Mouse (Mus musculus) B cell, adult 2 months (primary cell): ENCODE measurements at regions not wholly inside any gene's neighbourhood (a gene's known extent, or its start where the extent isn't known, plus 50 kb on each side); places are given as distances from the start of the nearest gene placed in this dataset.

Experiments
- DNase-seq, 2 experiments: peaks; one replicate each; pipeline ENCODE4 v3.0.0; 2022

DNA sequence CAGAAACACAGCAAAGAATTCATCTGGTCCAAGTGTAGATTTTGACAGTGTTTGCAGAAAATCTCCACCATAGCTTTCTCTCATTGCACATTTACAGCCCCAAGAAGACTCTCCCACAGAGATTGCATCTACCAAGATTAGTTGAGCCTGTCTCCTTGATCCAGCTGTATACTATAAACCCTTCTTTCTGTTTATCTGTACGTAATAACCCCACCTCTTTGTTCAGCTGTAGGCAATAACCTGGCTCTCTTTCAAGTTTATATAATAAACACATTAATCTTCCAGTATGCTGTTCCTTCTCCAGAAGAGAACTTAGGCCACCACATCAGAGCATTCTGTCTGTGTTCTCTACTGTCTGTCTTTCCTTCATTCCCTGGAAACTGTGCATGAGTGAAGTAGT lies 594.9 kb upstream of the Fam92a start:
- DNase-seq, result no peak

GRCm38 (mm10) chr4:12750817-12751216 lies 579.0 kb upstream of the Fam92a start:
- DNase-seq, result no peak

- DNase-seq, result no peak
Measured at GRCm38 (mm10) chr4:12749874-12750273, 578.1 kb upstream of the Fam92a start.

- DNase-seq, result no peak
Measured at GRCm38 (mm10) chr4:12743714-12744327, 572.0 kb upstream of the Fam92a start.

DNA sequence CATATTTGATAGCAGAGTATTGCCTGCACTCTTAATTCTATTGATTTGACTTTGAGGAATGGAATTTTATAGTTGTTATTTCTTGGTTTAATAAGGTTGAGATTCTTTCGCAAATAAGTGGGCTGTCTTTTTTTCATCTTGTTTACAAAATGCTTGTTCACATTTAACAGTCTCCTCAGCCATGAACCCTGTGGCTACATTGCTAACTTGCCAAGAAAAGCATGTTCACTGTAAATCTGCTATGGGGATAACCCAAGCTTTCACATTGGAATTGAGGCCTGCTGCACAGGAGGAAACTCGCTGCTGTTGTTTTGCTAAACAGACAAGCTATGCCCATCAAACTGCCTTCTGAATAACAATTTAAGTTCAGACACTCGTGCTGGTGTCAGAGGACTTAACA lies 564.6 kb upstream of the Fam92a start:
- no peak for DNase-seq

GRCm38 (mm10) chr4:12700189-12700588 lies 528.4 kb upstream of the Fam92a start:
- DNase-seq, result no peak

DNA sequence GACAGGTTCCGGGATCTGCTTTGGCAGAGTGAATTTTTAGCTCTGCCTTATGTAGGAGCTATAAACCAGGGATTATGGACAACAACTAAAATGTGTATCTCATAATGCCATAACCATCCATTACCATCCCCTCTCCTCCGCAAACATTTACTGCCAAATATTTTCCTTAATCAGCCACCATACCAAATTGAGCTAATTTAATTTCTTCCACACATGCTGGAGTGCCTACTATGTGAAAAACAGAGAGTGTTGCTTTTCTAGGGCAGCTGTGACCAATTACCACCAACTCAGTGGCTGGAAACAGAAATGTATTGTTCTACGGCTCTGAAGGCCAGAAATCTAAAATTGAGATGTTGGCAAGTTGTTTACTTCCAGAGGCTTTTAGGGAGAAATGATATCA lies 506.0 kb upstream of the Fam92a start:
- no peak for DNase-seq

DNA sequence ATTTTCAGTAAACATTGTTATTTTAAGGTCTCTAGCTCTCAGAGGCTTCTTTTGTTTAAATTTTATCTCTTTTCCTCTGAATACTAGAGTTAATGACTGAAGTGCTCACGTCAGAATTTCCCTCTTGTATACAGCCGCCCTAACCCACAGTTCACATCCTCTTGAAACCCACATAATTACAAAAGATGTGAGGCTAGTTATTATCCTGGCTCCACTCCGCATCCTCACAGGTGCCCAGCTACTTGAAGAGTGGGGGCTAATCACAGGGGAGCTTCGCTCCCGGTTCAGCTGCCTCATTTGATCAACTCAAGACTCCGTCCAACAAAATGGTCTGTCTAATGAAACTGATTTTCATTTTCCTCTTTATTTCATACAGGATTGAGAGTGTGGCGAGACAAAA lies 499.6 kb upstream of the Fam92a start:
- no peak for DNase-seq

GRCm38 (mm10) chr4:12663176-12663575 lies 491.4 kb upstream of the Fam92a start:
- DNase-seq, result no peak

GRCm38 (mm10) chr4:12662683-12663082 lies 490.9 kb upstream of the Fam92a start:
- no peak for DNase-seq

DNA sequence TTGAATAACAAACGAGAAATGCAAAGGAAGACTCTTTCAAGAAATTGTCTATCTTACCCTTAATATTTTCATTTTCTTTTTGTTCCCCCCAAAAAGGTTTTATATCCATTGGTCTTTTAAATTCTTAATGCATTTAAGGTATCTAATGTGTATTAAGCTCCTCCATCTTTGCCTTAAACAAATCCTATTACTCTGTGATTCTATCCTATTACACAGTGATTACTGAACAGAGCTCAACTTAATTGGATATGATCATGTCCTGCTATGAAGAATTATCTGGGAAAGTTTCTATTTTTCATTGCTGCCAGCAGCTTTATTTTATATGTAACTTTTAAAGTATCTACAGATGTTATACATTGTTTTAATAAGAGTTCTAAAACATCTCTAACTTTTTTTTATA lies 487.3 kb upstream of the Fam92a start:
- DNase-seq, result no peak

DNA sequence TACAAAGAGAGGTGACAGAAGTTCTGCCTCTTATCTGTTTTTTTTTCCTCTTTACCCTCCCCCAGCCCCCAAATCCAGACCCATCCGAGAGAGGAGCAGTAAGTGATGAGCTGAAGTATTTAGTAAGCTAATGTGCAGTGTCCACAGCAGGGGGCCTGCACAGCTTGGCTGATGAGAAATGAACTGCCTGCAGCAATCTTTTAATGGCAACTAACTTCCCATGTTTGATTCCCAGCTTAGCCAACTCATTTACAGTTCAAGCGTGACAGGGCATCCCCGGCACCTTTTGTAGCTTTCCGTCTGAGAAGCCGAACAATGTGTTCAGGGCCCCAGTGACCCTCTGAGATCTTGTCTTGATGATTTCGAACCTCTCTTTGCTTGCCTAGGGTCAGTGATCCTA lies 486.8 kb upstream of the Fam92a start:
- DNase-seq, result no peak

GRCm38 (mm10) chr4:12657820-12658219 lies 486.0 kb upstream of the Fam92a start:
- no peak for DNase-seq

GRCm38 (mm10) chr4:12656924-12657603 lies 485.2 kb upstream of the Fam92a start:
- no peak for DNase-seq

DNA sequence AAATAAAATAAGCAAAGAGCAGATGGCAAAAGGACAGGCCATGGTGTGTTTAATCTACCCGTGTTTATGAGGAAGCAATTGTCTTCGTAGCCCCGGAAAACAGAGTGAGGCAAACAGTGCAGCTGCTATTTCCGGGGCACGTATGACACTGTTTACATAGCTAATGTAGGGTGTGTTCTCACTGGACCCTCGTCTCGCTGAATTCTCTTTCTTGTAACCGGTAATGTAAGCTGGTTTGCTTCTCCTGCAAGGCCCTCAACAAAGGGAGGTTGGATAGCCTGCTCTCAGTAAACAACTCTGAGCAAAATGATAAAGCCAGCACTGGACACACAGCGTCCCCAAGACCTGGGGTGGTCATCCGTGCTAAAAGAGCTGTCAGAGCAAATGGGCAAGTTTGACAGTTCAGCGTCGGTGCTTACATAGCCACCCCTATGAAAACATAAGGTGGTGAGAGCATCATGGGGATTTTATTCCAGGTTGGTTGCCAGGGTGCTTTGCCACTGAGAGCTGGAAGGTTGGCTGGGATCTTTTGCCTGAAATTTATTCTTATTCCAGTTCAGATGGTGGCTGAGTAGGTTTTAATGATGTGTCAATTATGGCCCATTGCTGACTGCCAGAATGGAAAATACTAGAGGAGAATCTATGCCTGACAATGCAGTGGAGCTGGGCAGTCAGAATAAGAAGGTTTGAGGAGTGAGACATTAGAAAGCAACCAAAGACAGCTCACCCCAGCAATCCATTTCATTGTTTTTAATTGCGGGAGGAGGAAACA lies 483.8 kb upstream of the Fam92a start:
- DNase-seq, result peak in 1 of 2 experiments; percentile 1

GRCm38 (mm10) chr4:12654568-12655456 lies 483.0 kb upstream of the Fam92a start:
- no peak for DNase-seq

DNA sequence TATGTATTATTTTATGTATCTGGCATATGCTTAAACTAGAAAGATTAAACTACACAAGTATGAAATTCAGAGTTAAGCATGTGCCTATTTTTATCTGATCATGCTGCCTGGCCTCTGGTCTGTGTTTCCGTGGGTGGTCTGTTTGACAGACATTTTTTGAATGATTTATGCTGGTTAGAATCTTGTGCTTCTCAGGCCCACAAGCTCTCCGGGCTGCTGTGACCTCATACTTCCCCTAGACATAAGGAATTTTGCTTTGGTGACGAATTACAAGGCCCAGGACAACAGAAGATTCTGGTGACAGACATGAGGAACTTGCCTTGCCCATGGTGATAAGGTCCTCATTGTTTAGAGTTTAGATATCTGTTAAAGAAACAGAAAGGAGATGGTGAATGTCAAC lies 475.9 kb upstream of the Fam92a start:
- no peak for DNase-seq

- no peak for DNase-seq
Measured at GRCm38 (mm10) chr4:12642525-12642928, 470.7 kb upstream of the Fam92a start.

DNA sequence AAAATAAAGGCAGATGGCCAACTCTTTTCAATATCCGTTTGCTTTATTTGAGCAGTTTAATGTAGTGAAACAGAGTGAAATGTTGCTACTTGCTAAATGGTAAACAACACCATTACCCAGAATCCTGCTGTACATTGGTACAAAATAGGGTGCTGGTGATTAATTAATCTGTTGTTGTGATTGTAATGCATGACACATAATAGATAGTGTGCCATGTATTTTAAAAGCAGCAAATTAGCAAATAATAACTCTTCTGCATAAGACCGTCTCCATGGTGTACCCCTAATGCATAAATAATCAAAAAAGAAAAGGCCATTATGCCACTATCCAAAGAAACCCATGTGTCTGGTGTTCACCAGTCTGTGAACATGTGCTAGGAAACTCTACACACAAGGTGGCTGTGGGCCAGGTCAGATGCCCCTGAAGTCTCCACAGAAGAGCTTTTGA lies 457.6 kb upstream of the Fam92a start:
- DNase-seq, result no peak

DNA sequence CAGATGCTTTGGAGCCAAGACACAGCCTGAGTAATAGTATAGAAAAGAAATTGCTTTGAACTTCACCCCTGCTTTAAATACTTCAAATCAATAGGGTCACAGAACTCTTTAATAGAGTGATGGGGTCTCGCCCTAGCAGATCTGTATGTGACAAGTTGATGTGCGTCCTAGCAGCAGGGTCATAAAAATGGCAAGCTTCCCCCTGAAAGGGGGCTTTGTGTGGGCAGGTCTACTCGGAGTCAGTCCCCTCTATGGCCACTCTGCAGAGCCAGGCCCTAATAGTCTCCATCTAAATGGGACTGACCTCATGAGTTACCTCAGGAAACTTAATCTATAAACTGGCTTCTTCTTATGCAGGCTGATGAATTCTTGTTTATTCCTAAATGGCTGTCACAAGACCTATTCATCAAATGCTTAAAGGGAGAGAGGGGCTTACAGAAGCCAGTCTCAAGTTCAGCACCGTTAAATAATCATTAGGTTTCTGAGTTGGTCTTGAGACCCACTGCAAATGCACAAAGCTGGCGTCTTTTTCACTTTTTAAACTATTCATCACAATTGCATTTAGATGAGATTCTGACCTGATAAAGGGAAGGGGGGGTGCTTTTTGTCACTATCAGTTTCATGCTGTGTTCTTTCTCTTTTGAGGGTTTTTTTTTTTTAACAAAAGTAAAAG lies 457.0 kb upstream of the Fam92a start:
- no peak for DNase-seq

- DNase-seq, result no peak
Measured at GRCm38 (mm10) chr4:12627158-12627871, 455.5 kb upstream of the Fam92a start.
